Mouse (Mus musculus): ENCODE measurements around the gene Eln. TPM values are rescaled to one million over a fixed set of nuclear protein-coding genes. Genes with fewer than 3 reads are reported as not detected.

Gene Eln
- polyA plus RNA-seq (2021; fragmentation: Nextera tagmentation) = 0.13 and 0.33 TPM in 2 replicates
- long read RNA-seq, experiment 1 = 0 reads
- long read RNA-seq, experiment 2, partial matches to known transcripts = 1 of 1 reads
- long read RNA-seq, experiment 2, other reads (novel, unspliced or antisense) = 0 of 1 reads

DNA sequence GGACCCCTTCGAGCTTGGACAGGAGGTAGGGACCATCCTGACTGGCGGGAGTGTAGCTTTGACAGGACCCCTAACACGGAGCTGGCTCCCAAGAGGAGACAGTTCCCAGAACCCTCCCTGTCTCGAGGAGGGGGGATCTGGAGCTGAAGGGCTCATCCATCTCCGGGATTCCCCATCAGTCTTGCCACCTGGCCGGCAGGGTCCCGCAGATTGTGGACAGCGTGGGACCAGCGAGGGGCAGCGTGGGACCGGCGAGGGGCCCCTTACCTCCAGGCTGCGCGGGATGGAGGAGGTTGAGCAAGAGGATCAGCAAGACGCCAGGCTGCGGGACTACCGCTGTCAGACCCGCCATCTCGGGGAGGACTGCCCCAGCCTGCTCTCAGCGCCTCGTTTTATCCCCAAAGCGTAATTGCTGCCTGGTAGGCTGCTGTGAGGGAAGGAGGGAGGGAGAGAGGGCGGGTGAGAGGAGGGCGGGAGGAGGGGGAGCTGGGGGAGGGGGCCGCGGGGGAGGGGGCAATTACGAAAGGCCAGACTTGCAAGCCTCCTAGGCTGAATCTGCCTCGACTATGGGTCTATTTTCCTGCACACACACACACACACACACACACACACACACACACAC lies at the start of gene Eln:
Gene Eln, minus strand, starts transcription at position 434 of the 622 bp plus-strand sequence.

DNA sequence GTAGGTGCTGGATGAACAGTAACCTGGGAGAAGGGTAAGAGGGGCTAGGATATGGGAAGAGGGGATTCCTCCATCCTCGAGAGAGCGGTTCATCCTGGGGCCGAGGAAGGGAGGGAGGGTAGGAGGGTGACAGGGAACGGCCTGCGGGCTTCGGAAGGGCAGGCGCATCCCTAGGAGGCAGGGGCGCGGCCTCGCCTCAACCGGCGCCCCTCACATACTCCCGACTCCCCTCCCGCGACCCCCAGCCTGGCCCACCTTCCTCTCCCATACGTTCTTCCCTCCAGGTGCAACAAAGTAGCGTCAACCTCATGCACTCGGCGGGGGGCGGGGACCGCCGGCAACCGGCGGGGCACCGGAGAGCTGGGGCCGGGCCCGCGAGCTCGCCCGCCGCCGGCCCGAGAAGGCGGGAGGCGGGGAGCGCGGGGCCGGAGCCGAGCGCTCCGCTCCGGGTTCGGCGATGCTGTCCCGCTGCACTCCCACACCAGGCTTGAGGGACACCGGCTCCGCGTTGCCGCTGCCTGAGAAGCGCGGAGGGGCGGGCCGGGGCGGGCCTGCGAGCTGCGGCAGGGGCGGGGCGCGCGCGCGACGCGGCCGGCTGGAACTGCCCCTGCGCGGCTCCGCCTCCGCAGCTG lies 58.9 kb downstream of the Eln start, which contains the start of gene Limk1:
Gene Limk1, minus strand, starts transcription at position 513 of the 632 bp plus-strand sequence.

Other genes with a start within 250 kb of the Eln start
- gene Clip2, start 194.9 kb downstream of the Eln start, polyA plus RNA-seq (2021; fragmentation: Nextera tagmentation) = 4.6 and 5.0 TPM in 2 replicates
- gene Syna, start 187.2 kb downstream of the Eln start, polyA plus RNA-seq (2021; fragmentation: Nextera tagmentation) = 3.0 and 3.3 TPM in 2 replicates
- 83.2 and 86.5 TPM in 2 replicates for gene Rfc2, start 166.0 kb downstream of the Eln start, polyA plus RNA-seq (2021; fragmentation: Nextera tagmentation)
- gene Lat2, start 132.3 kb downstream of the Eln start, polyA plus RNA-seq (2021; fragmentation: Nextera tagmentation) = 2.8 and 4.0 TPM in 2 replicates
- gene Eif4h, start 107.8 kb downstream of the Eln start, polyA plus RNA-seq (2021; fragmentation: Nextera tagmentation) = 302 and 303 TPM in 2 replicates
- gene Limk1, start 58.7 kb downstream of the Eln start, polyA plus RNA-seq (2021; fragmentation: Nextera tagmentation) = 3.8 and 8.3 TPM in 2 replicates
- not detected in 2 replicates for gene Tmem270, start 159.4 kb upstream of the Eln start, polyA plus RNA-seq (2021; fragmentation: Nextera tagmentation)
- not detected in 2 replicates for gene Cldn13, start 168.2 kb upstream of the Eln start, polyA plus RNA-seq (2021; fragmentation: Nextera tagmentation)
- gene Mettl27, start 185.0 kb upstream of the Eln start, polyA plus RNA-seq (2021; fragmentation: Nextera tagmentation) = 6.6 and 7.0 TPM in 2 replicates
- gene Cldn4, start 199.6 kb upstream of the Eln start, polyA plus RNA-seq (2021; fragmentation: Nextera tagmentation) = not detected in 2 replicates
- 1.6 and 5.9 TPM in 2 replicates for gene Cldn3, start 238.9 kb upstream of the Eln start, polyA plus RNA-seq (2021; fragmentation: Nextera tagmentation)

Data from layer of hippocampus, adult 6 months (tissue).